Mouse (Mus musculus) G1E (cell line): ENCODE data around the gene Mef2c.

Experiments
- CTCF ChIP-seq: IDR thresholded peaks from 2 replicates; pipeline ENCODE4 v1.5.1; 2012; ENCODE audit warnings: low read depth, low read length, inconsistent platforms, mixed read lengths
- GATA2 ChIP-seq: IDR thresholded peaks from 2 replicates; pipeline ENCODE4 v1.6.1; 2012; ENCODE audit warnings: low read depth, low read length, inconsistent platforms, borderline replicate concordance

GRCm38 (mm10) chr13:83567681-83568080, 63.8 kb downstream of the Mef2c start:
- no peak for TF ChIP-seq CTCF
- TF ChIP-seq GATA2: no peak
